Mouse (Mus musculus): ENCODE data around the gene Fndc7.
"Not testable (repeated sequence)": the region's sequence is repeated elsewhere in the genome, so short reads cannot be mapped to it uniquely, and the experiment has no call there.

The Fndc7 gene

DNA sequence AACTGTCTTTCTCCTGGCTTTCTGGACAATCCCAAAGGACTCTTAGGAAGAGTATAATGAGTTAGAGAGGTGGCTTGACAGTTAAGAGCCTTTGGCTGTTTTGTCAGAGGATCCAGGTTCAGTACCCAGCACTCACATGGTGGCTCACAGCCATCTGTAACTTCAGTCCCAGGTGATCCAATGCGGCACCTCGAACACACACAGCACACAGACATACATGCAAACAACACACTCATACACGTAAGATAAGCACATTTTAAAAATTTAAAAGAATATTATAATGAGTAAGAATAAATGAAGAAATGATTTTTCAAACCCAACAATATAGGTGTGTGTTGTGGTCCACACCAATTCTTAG lies 2.2 kb downstream of the Fndc7 start:
- DNase-seq (ENCODE audit: inconsistent ontology term) = no peak

DNA sequence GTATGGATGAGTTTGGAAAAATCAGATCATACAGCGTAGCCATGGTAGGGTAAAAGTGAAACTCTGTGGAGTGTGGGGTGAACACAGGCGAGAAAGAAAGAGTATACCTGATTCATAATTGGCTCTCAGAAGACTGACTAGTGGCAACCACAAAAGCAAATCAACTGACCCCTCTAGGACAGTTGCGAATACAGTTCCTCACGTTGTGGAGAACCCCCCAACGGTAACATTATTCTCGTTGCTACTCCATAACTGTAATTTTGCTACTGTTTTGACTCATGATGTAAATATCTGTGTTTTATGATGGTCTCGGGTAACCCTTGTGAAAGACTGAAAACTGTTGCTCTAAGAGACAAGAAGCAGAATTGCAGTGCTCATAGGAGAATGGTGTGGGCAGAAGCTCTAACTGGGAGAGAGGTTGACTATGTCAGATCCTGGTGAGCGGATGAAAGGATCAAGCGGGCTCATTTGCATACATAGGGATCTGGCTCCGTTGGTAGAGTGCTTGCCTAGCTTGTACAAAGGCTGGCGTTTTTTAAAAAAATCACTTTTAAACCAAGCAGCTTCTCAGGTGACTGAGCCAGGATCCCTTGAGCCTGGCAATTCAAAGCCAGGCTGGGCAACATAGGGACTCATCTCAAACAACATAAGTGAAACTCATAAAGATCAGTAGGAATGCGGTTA lies 2.7 kb downstream of the Fndc7 start:
- no peak for DNase-seq (ENCODE audit: inconsistent ontology term)

DNA sequence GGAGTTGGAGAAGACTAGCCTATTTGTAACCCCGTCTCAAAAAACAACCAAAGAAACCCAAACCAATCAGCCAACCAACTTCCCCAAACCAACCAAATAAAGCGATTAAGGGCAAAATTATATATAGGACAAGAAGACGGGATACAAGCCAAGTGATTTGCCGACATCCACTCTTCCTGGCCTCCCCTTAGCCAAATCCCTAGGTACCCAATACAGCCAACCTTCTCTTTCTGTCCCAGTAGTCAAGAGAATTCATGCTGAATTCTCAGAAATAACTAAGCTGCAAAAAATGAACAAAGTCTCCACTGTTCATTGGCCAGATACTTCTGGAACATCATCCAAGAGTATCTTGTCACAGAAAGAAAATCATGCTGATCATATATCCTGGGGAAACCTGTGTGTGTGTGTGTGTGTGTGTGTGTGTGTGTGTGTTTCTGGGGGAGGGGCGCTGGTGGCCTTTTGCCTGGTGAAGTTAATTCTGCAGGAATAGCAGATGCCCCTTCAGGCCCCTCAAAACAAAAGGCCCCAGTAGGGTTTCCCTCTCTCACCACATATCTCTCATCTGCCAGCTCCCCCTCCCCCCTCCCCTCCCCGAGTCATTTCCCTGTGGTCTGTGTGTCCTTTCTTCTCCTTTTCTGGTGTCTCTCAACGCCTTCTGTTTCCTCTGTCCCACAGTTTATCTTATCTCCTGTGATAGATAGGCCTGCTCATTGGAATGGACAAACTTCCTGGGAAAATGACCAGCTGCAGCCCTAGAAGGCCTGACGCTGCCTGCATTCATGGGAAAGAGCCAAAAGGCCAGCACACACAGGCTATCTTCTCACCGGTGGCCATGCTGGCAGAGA lies 3.9 kb downstream of the Fndc7 start:
- DNase-seq (ENCODE audit: inconsistent ontology term) = peak; percentile 91

DNA sequence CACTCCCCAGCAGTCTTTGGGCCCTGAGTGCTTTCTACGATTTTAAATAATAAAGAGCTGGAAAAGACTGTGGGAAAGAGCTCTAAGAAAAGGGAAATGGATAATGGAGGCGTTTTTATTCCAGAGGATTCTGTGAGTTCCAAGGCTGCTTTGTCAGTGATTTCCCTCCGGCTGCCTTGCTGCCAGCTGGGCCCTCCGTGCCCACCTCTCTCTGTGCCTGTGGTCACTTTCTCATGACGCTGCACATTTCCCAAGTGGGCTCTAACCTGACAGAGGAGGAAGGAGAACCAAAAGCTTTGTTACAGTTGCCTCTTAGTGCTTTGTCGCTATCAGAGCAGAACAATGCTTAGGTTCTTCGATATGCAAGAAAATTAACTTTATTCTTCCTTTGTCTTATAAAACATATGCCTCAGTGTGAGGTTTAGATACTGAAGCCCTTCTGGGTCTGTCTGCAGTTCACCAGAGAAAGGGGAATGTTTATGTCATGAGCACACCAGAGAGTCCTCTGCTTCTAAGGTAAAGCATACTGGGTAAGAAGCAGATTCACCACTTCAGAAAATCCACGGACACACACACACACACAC lies 5.0 kb downstream of the Fndc7 start:
- DNase-seq (ENCODE audit: inconsistent ontology term) = no peak

DNA sequence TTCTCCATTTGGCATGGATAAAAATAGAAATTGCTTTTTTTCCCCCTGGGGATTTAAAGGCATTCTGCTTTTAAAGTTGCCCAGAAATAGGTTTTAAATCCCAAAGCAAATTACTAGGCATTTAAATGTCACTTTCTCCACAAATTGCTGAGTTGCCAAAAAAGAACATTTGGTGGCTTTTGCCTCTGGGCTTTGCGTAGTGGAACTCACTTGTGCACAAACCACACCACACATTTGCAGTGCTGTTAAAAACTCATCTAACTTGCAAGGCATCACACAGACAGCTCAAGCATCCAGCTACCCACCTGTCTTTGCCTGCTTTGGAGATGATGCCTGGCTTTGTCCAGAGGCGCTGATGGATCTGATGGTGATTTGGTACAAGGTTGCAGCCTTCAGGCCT lies 6.7 kb downstream of the Fndc7 start:
- DNase-seq (ENCODE audit: inconsistent ontology term) = no peak

DNA sequence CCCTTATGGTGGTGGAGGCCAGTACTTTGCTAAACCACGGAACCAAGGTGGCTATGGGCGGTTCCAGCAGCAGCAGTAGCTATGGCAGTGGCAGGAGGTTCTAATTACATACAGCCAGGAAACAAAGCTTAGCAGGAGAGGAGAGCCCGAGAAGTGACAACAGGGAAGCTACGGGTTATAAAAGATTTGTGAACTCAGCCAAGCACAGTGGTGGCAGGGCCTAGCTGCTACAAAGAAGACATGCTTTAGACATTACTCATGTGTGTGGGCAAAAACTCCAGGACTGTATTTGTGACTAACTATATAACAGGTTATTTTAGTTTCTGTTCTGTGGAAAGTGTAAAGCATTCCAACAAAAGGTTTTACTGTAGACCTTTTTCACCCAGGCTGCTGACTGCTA lies 7.9 kb downstream of the Fndc7 start:
- DNase-seq (ENCODE audit: inconsistent ontology term) = peak; percentile 62

DNA sequence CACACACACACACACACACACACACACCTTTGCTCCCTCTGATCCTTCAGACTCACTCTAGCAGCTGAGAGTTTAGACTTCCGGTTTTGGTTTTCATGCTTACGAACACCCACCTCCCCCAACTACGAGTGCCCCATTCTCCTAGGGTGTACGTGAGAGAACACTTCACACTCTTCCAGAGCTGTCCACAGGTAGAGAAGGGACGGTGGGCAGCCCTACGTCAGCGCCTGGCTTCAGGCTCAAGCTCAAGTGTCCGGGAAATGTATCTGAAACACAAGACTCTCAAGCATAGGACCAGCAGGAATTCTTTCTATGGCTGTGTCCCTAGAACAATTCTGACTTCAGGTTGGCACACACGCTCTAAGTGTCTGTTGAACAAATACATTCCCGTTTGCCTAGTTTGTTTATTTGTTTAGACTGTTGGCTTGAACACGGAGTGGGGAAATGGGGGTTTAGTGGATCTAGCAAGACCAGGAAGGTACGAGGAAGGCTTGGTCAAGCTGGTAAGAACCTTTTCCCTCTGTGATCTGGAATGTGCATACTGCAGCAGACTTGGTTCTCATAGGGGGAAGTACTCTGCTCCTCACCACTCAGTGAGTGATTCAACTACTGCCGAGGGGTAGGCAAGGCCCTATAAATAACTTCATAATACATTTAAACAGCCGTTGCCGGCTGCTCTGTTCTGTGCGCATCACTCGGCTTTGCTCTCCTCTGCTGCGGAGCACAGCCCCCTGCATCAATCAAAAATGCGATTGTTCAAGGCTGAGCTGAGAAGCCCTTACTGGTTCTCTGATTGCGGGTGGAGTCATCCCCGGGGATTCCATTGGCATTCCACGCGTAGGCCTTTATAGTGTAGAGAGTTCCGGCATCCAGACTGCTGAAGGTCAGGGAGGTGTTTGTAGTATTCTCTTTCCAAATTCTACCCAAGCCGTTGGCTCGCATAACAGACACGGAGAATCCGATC lies 9.0 kb downstream of the Fndc7 start:
- no peak for DNase-seq (ENCODE audit: inconsistent ontology term)

DNA sequence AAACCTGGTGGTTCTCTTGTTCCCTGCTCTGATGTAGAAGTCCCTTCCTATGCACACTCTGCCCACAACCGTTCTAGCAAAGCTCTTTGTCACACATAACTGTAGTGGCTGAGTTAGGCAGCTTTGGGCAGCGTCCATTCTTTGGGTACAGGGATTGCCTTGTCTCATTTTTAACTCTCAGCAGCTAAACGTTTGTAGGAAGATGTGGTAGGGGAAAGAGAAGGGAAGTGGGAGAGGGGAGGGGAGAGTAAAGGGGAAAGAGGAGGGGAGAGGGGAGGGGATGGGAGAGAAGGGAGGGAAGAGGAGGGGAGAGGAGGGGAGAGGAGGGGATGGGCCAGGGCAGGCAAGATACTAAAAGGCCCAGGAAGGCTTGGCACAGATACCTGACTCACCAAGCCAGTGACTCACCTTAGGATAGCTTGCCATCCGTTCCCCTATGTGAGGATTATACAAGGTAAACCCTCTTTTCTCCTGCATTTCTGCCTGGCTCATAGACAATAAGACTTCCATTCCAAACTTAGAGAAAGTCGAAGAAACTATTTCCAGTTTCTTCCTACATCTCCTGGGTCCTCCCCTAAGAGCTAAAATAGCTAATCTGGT lies 9.9 kb downstream of the Fndc7 start:
- no peak for DNase-seq (ENCODE audit: inconsistent ontology term)

DNA sequence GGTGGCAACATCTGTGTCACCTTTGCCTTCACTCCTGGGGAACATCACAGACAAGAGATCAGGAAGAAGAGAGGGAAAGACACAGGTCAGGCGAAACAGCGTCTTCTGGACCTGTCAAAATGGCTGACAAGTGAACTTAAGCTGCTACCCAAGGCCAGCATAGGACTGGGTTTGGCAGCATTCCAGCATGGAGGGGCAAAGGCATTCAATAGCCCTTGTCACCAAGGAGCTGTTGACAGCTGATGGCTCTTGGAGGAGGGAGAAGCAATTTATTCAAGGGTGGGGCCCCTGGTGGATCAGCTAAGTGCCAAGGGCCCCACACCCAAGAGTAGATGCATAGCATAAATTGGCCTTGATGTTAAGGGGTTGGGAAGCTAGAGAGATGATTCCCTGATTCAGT lies 10.7 kb downstream of the Fndc7 start:
- no peak for DNase-seq (ENCODE audit: inconsistent ontology term)

DNA sequence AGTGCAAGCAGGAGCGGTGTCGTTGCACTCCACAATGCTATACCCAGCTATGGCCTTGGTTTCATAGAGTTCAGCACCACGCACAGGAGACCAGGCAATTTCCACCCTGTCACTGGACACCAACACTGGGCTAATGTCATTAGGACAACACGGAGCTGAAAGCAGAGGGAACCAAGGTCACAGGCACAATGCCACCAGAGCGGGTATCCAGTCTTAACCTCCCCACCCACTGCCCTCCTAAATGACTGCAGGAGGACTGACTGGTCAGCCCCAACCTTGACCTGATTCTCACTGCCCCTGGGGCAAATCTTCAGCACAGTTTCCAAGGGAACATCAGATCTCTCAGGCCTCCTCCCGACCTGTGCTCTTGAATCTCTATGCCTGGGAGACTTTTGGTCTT lies 19.2 kb downstream of the Fndc7 start:
- no peak for DNase-seq (ENCODE audit: inconsistent ontology term)

DNA sequence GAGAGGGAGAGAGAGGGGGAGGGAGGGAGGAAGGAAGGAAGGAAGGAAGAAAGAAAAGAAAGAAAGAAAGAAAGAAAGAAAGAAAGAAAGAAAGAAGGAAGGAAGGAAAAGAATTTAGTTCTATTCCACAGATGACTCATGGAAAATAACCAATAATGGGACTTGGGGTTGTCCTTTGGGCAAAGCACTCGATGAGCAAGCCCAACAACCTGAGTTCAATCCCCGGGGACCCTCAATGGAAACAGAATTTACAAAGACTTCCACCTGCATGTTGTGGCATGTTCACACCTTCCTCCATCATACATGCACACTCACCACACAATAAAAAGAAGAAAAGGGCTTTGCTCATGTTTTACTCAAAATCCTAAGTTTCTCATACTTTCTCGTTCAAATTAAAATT lies 22.4 kb downstream of the Fndc7 start:
- DNase-seq (ENCODE audit: inconsistent ontology term) = no peak

DNA sequence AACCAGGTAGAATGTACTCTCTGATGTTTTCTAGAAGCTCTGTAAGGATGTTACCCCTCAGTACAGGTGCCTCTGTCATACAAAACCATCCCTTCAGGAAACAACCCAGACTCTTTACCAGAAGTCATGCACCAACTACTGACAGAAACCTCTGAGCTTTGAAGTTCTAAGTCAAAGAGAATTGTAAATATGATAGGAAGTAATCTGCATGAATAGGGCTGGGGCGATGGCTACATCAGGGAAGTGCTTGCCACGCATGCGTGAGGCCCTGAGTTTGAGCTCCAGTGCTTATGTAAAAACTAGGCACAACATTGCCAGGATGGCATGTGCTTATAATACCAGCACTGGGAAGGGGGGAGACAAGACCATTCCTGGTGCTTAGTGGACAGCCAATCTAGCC lies 24.1 kb downstream of the Fndc7 start:
- no peak for DNase-seq (ENCODE audit: inconsistent ontology term)

DNA sequence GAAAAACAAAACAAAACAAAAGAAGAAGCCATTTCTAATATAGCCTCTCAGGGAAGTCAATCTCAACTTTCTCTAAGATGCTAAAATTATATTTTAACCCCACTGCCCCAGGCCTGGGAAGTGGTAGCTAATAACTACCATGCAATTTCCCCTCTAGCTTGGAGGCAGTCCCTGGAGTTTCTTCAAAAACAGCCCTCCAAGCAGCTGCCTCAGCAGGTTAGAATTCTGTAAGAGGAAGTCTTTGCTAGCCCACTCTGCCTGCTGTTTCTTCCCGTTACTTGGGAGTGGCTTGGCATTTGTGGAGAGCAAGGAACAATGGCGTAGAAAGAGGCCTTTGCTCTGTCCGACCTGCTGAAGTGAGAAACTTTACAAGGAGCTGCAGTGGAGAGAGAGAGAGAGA lies 24.7 kb downstream of the Fndc7 start:
- DNase-seq (ENCODE audit: inconsistent ontology term) = no peak

DNA sequence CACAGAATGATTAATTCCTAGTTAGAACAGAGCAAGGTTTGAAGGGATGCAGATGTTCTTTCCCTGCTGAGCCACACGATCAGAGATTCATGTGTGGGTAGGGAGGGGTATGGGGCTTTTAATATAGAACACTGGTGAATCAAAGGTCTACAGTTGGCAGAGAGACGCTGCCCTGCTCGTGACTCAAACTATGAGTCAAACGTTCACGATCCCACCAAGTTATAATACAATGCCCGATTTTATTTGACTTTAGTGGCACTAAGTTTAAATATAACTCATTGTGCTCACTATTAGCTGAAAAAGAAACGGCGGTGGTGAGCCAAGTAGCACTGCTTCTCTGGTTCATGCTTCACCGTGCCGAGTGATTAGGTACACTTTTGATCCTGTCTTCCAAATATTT lies 26.7 kb downstream of the Fndc7 start:
- peak; percentile 62 for DNase-seq (ENCODE audit: inconsistent ontology term)

DNA sequence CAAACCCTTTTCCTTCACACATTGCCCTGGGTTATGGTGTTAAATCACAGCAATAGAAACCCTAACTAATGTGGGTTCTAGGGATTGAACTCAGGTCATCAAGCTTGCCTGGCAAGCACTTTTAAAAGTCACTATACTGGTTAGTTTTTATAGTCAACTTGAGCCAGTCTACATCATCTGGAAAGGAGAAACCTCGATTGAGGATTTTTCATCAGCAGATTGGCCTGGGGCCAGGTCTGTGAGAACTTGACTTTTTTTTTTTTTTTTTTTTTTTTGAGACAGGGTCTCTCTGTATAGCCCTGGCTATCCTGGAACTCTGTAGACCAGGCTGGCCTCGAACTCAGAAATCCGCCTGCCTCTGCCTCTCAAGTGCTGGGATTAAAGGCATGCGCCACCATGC lies 27.5 kb downstream of the Fndc7 start:
- DNase-seq (ENCODE audit: inconsistent ontology term) = not testable (repeated sequence)

DNA sequence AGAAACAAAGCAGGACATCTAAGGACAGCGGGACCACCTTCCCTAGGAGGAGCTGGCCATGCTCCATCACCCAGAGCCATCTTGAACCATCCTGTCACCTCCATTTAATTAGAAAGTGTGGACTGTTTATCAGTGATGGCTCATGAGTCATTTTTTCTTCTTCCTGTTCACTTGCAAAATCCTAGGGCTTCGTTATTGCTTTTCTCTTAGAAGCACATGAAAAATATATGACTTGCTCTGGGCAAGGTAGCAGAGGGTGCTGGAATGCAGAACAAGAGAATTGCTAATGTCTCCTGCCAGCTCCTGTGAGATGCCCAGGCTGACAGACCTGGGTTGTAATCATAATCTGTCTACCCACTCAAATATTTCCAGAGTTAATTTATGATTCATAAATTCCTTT lies 29.0 kb downstream of the Fndc7 start:
- DNase-seq (ENCODE audit: inconsistent ontology term) = peak; percentile 62

DNA sequence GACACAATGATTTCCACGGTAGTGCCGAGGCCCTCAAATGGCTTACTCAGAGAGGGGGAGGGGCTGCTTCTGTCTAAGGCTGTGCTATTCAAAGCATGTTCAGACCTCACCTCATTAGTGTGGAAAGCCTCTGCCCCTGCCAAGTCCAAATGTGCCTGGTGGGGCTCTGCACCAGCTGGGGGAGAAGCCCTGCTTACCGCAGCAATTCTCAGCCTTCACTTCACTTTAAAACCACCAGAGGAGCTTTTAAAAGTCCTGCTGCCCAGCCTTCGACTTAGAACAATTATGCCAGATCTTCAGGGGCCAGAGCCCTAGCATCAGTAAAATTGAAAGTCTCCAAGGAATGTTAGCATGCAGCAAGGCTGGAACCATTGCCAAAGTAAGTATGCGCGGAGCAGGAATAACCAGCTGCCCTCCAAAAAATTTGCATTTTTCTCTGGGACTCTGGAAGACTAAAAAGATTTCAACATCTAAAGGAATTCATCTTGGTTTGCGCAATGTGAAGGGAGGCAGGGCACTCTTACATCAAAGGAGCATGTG lies 31.5 kb downstream of the Fndc7 start:
- DNase-seq (ENCODE audit: inconsistent ontology term) = peak; percentile 96

DNA sequence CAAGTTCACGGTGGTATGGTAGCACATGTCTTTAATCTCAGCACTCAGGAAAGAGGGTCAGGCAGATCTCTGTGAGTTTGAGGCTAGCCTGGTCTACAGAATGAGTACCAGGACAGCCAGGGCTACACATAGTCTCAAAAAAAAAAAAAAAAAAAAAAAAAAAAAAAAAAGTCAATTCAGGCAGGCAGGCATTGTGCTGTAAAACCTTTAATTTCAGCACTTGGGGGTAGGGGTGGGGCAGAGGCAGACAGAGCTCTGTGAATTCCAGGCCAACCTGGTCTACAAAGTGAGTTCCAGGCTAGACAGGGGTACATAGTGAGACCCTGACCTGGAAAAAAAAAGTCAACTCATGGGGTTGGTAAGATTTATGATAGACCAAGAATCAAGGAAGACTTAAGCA lies 32.1 kb downstream of the Fndc7 start:
- DNase-seq (ENCODE audit: inconsistent ontology term) = no peak

DNA sequence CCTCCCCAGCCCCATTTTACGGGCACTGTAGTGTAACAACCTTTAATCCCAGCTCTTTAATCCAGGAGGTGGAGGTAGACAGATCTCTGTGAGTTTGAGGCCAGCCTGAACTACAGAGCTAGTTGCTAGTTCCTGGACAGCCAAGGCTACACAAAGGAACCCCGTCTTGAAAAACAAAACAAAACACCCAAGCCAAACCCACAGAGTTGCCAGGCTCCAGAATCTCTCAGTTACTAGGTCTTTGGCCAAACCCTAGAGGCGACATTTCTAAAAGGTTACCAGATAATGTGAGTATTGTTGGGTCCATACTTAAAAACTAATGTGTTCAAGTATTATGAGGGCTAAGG lies 32.7 kb downstream of the Fndc7 start:
- DNase-seq (ENCODE audit: inconsistent ontology term) = peak; percentile 47

DNA sequence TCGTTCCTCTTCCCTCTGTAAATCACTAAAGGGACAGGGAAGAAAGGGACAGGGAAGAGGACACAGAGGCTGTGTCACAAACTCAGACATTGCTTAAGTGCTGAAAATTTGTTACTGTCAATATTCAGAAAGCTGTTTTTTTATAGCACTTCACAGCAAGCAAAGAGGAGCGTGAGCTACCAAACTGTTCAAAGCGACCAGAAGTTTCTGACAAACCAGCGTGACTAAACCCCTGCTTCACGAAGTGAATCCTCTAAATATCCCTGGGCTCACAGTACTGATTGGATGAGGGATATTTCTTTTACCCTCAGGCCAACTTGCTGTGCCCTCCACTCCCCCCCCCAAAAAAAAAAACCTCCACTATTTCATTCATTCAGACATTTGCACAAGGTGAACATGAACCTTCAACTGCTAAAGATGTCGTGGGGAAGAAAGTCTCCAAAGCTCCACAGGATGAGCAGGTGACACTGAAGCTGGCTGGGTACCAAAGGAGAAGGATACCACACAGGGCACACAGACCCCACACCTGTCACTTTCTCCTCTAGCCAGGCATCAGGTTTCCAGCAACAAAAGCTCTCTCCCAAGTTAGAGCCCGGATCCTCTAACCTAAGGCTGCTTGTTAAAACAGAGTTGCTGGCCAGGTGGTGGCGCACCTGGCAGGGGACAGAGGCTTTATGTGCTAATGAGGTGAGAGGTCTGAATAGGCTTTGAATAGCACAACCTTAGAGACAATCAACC lies 33.3 kb downstream of the Fndc7 start:
- DNase-seq (ENCODE audit: inconsistent ontology term) = peak; percentile 33

DNA sequence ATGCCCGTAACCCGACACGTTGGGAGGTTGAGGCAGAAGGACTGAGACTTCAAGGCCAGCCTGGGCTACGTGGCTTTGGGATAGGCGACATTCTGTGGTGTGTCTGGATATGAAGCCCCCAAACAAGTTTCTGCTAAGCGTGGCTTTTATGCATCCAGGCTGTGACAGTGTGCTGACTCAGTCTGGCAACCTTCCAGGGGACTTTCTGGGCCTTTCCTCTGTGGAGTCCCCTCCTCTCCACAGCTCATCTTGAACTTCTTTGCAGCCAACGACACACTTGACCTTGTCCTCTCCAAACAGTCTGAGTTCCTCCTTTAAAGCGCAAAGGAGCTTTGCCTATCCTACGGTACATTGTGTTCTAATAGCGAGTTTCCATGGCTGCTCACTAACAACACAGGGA lies 33.9 kb downstream of the Fndc7 start:
- DNase-seq (ENCODE audit: inconsistent ontology term) = peak; percentile 68
